Mouse (Mus musculus) forebrain, embryonic 11.5 days (tissue): ENCODE measurements at regions not wholly inside any gene's neighbourhood (a gene's known extent, or its start where the extent isn't known, plus 50 kb on each side); places are given as distances from the start of the nearest gene placed in this dataset.

Experiments used
- ATAC-seq: fragments of 200-750 bp; cut with Nextera tagmentation; replicated peaks from 2 replicates; pipeline ENCODE4 v1.8.0; 2017; ENCODE audit warnings: moderate TSS enrichment; ENCODE audit not compliant: low FRiP score
- DNase-seq: peaks from one replicate; pipeline ENCODE4 v3.0.0-alpha.2; 2017; ENCODE audit warnings: low spot score
- H3K27ac ChIP-seq: fragments of 300-500 bp; sonication (generic); 2 replicates; pipeline ENCODE4 v1.5.1; 2014; ENCODE audit warnings: low read depth, low read length
- H3K27me3 ChIP-seq: fragments of 300-500 bp; sonication (generic); 2 replicates; pipeline ENCODE4 v1.6.1; 2014; ENCODE audit warnings: mild to moderate bottlenecking, low read length, mixed read lengths; ENCODE audit not compliant: control insufficient read depth, insufficient read depth
- H3K36me3 ChIP-seq: fragments of 300-500 bp; sonication (generic); 2 replicates; pipeline ENCODE4 v1.6.1; 2014; ENCODE audit warnings: mild to moderate bottlenecking, low read length, moderate library complexity, mixed read lengths; ENCODE audit not compliant: control insufficient read depth, insufficient read depth
- H3K4me1 ChIP-seq: fragments of 300-500 bp; sonication (generic); replicated peaks from 2 replicates; pipeline ENCODE4 v1.6.1; 2014; ENCODE audit warnings: low read length, mixed read lengths; ENCODE audit not compliant: control insufficient read depth, insufficient read depth
- H3K4me2 ChIP-seq: fragments of 300-500 bp; sonication (generic); 2 replicates; pipeline ENCODE4 v1.6.1; 2014; ENCODE audit warnings: low read depth, mild to moderate bottlenecking, low read length, moderate library complexity, mixed read lengths; ENCODE audit not compliant: severe bottlenecking
- H3K4me3 ChIP-seq: fragments of 300-500 bp; sonication (generic); 2 replicates; pipeline ENCODE4 v1.5.1; 2014; ENCODE audit warnings: low read depth, low read length
- H3K9ac ChIP-seq: fragments of 300-500 bp; sonication (generic); 2 replicates; pipeline ENCODE4 v1.6.1; 2014; ENCODE audit warnings: low read length
- H3K9me3 ChIP-seq: fragments of 300-500 bp; sonication (generic); 2 replicates; pipeline ENCODE4 v1.6.1; 2016; ENCODE audit warnings: low read length, mixed read lengths; ENCODE audit not compliant: control insufficient read depth
- WGBS: fragments of 180-500 bp; shearing (Covaris S2); extraction: QIAGEN DNeasy Blood & Tissue Kit; methylation state at CpG from one replicate; pipeline ENCODE4 v1.1.7; 2014; 5-methylcytosine and 5-hydroxymethylcytosine counted together

DNA sequence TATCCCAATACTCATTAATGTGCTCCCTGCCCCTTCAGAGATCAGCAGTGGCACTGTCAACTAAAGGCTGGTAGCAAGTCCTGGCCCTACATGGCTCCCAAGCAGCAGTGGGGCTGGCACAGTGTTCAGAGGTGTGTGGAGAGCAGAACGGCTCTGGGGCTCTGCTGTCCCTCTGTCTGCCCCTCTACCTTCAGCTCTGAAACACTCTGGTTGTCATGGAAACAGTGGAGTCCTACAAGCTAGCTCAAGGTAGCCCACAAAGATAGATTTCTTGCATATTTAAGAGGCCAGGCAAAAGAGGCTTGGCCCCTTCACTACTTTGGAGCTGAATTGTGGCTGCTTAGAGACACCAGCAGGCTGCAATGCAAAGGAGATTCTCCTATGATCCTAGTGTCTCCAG lies 259.6 kb downstream of the Tcerg1l start:
- DNase-seq, result no peak
- H3K4me3 ChIP-seq, result no peak overlapping the region
- 47% methylated on average over 1 of the region's 1 CpGs for WGBS
- H3K9me3 ChIP-seq, result no peaks in the 10 kb centered on the region
- H3K27me3 ChIP-seq, result no peaks in the 10 kb centered on the region
- H3K4me1 ChIP-seq, result no peaks in the 10 kb centered on the region
- H3K9ac ChIP-seq, result no peak overlapping the region
- no peaks in the 10 kb centered on the region for H3K36me3 ChIP-seq
- ATAC-seq, result no peak
- H3K4me2 ChIP-seq, result no peak overlapping the region
- H3K27ac ChIP-seq, result no peak overlapping the region

DNA sequence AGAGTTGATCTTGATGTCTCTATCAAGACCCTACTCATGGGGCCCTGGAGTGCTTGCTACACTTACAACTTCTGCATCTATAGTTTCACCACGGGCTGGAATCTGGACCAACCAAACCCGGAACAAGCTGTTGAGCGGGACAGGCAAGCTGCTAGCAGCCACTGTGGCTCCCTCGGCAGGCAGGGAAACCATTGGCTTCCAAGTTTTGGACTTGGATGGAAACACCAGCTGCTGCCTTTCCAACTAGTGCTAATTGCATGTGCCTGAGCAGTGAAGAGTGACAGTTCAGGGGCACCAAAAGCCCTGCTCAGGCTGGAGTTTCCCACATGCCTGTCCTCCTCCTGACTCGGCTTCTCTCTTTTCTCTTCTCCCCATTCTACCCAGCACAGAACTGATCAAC lies 257.8 kb downstream of the Tcerg1l start:
- Histone ChIP-seq H3K4me1 (no peaks in the 10 kb centered on the region), H3K27ac (no peak overlapping the region), H3K9me3 (no peaks in the 10 kb centered on the region), H3K9ac (no peak overlapping the region), H3K27me3 (no peaks in the 10 kb centered on the region), H3K36me3 (no peaks in the 10 kb centered on the region), H3K4me3 (no peak overlapping the region), H3K4me2 (no peak overlapping the region)
- 87% methylated on average over 5 of the region's 5 CpGs for WGBS
- ATAC-seq (no peak), DNase-seq (no peak)

DNA sequence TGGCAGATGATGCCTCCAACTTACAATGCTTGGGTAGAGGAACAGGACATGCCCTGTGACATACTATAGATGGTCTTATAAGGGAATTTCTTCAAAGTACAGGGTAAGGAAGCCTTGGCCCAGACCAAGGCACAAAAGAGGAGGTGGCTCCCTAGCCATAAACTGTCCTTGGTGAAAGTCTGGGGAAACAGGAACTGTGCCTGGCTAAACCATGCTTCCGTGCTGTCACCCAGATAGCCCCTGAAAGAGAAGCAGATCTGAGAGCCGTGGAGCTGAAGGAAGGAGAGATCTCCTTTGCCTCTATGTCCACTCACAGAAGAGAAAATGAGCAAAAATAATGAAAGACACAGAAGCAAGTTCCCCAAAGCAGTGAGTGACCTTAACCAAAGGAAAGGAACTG lies 248.0 kb downstream of the Tcerg1l start:
- 88% methylated on average over 2 of the region's 2 CpGs for WGBS
- no peaks in the 10 kb centered on the region for H3K27me3 ChIP-seq
- peaks cover 3% of the 10 kb centered on the region; the same call in 1 of the 2 replicates for H3K4me1 ChIP-seq
- DNase-seq (no peak), ATAC-seq (no peak)
- no peaks in the 10 kb centered on the region for H3K36me3 ChIP-seq
- H3K4me2 ChIP-seq, result no peak overlapping the region
- H3K27ac ChIP-seq, result no peak overlapping the region
- no peak overlapping the region for H3K9ac ChIP-seq
- no peaks in the 10 kb centered on the region for H3K9me3 ChIP-seq
- H3K4me3 ChIP-seq, result no peak overlapping the region

DNA sequence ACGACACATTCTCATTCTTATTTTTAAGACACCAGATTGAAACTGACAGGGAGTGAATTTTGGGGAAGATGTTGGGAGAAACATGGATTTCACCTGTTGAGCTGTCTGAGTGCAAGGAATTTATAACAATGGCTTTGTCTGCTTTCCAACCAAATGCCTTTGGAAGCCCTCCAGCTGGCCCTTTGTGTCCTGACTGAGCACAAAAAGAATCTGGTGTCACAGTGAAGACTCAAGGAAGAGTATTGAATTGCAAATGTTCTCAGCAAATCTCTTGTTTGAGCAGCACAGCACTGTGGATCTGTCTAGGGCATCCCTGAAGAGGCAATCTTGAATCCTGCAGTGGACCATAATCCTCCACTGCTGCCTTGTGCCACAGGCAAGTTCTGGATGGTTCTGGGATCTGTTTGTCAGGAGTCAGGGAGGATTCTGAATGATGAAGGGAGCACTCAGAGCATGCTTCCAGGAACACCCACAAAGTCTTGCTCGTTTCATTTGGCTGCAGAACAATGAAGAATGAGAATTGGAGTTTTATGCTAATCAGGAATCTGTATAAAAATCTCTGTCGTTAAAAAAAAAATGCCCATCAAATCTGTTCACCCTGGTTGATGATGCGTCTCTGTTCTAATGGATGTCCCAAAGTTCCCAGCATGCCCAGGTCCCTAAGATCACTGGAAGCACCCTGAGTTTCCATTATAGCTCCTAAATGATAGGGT lies 243.9 kb downstream of the Tcerg1l start:
- Histone ChIP-seq H3K27ac (no peak overlapping the region), H3K9ac (no peak overlapping the region), H3K9me3 (no peaks in the 10 kb centered on the region), H3K4me2 (no peak overlapping the region), H3K4me1 (peaks cover 3% of the 10 kb centered on the region; the same call in 1 of the 2 replicates), H3K27me3 (no peaks in the 10 kb centered on the region), H3K4me3 (no peak overlapping the region), H3K36me3 (no peaks in the 10 kb centered on the region)
- DNase-seq, result no peak
- ATAC-seq, result no peak
- WGBS, result 49% methylated on average over 4 of the region's 4 CpGs
